Mouse (Mus musculus) E14TG2a.4 (cell line): ENCODE measurements around the gene Myo3b.

ENCODE experiments used
- H3K27me3 ChIP-seq: 2 replicates; pipeline ENCODE4 v1.6.1; 2014; ENCODE audit warnings: low read length, control low read depth; ENCODE audit not compliant: insufficient read depth
- H3K36me3 ChIP-seq: 2 replicates; pipeline ENCODE4 v1.6.1; 2014; ENCODE audit warnings: low read length, control low read depth; ENCODE audit not compliant: insufficient read depth
- H3K4me1 ChIP-seq: replicated peaks from 2 replicates; pipeline ENCODE4 v1.6.1; 2014; ENCODE audit warnings: low read depth, low read length, control low read depth
- H3K4me3 ChIP-seq: replicated peaks from 2 replicates; pipeline ENCODE4 v1.5.1; 2014; ENCODE audit warnings: mild to moderate bottlenecking, low read length
- H3K9me3 ChIP-seq: 2 replicates; pipeline ENCODE4 v1.6.1; 2014; ENCODE audit warnings: low read length, control low read depth
- CTCF ChIP-seq: conservative IDR thresholded peaks from 2 replicates; pipeline ENCODE4 v1.5.1; 2014; ENCODE audit warnings: low read length
- NANOG ChIP-seq: IDR thresholded peaks from 2 replicates; pipeline ENCODE4 v1.6.1; 2014; ENCODE audit warnings: borderline replicate concordance, low read length, mixed read lengths
- POU5F1 ChIP-seq: IDR thresholded peaks from 2 replicates; pipeline ENCODE4 v1.6.1; 2014; ENCODE audit warnings: low read length, borderline replicate concordance

Gene Myo3b

GRCm38 (mm10) chr2:70352435-70353165, 313.7 kb downstream of the Myo3b start:
- Histone ChIP-seq H3K27me3 (no peaks in the 10 kb centered on the region), H3K36me3 (no peaks in the 10 kb centered on the region; the same call in 1 of the 2 replicates), H3K9me3 (peaks cover 7% of the 10 kb centered on the region), H3K4me1 (peaks cover 12% of the 10 kb centered on the region), H3K4me3 (no peak overlapping the region)
- no peak for TF ChIP-seq CTCF
- TF ChIP-seq POU5F1 = no peak
- no peak for TF ChIP-seq NANOG

DNA sequence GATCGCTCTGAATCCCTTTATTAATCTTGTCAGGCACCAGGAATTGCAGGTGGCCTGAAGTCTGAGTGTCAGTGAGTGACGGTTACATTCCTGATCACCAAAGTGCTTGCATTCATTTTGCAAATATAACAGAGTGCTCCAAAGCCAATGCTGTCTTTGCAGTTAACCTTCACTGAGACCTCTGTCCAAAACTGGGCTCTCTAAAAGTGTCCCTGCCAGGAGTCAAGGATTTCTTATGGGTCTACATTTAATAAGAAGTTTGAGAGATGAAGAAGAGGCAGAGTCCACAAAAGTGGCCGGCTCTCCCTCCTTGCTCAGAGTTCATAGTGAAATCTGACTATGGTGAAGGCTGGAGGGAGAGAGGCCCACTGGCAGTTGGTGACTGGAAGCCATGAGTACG, 315.1 kb downstream of the Myo3b start:
- Histone ChIP-seq H3K36me3 (no peaks in the 10 kb centered on the region; the same call in 1 of the 2 replicates), H3K4me1 (peaks cover 8% of the 10 kb centered on the region), H3K9me3 (peaks cover 7% of the 10 kb centered on the region), H3K4me3 (no peak overlapping the region), H3K27me3 (no peaks in the 10 kb centered on the region)
- TF ChIP-seq POU5F1 (no peak), CTCF (no peak), NANOG (no peak)

DNA sequence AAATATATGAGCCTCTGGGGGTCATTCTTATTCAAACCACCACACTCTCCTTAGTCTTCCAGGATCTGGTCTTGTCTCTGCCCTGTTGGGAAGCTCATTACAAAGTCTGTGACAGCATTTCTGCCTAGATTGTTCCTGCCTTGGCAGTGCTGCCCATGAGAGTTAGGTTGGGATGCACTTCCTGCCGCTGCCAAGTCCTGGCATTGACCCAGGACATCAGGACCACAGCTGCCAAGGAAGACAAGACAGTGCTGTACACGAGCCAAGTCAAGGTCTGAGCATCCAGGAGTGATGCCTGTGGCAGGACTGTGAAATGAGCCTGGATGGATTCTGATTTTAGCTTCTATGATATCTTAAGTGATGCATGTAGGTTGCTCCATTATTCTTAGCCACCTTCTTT, 316.1 kb downstream of the Myo3b start:
- peaks cover 12% of the 10 kb centered on the region; the same call in 1 of the 2 replicates for H3K4me1 ChIP-seq

GRCm38 (mm10) chr2:70369421-70369820, 330.5 kb downstream of the Myo3b start:
- Histone ChIP-seq H3K9me3 (no peaks in the 10 kb centered on the region), H3K36me3 (no peaks in the 10 kb centered on the region), H3K4me1 (peaks cover 4% of the 10 kb centered on the region; the same call in 1 of the 2 replicates), H3K4me3 (no peak overlapping the region), H3K27me3 (peaks cover 19% of the 10 kb centered on the region; the same call in 1 of the 2 replicates)
- TF ChIP-seq POU5F1 (no peak), NANOG (no peak), CTCF (no peak)

More for the DNA sequence above, 316.1 kb downstream of the Myo3b start:
- Histone ChIP-seq H3K4me3 (no peak overlapping the region), H3K27me3 (no peaks in the 10 kb centered on the region), H3K36me3 (no peaks in the 10 kb centered on the region; the same call in 1 of the 2 replicates), H3K9me3 (peaks cover 7% of the 10 kb centered on the region)
- TF ChIP-seq CTCF (no peak), POU5F1 (no peak), NANOG (no peak)

DNA sequence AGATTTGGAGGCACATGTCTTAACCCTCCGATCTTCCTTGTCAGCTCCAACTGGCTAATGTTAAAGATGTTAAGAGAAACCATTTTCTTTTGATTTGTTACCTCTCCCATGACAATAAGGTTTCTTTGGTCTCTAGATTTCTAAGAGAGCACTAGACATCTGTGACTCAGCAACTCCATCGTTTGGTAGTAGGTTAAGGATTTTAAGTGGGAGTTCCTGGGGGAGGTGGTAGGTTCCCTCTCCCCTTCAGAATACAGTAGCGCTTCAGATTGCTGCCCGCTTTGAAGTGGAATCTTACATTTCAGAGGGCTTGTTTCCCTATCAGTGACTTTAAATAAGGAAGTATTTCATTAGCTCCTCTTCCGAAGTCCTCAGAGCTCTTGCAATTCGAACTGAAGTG, 340.4 kb downstream of the Myo3b start:
- H3K4me1 ChIP-seq = peaks cover 11% of the 10 kb centered on the region
- H3K4me3 ChIP-seq = no peak overlapping the region
- no peaks in the 10 kb centered on the region for H3K36me3 ChIP-seq
- TF ChIP-seq POU5F1 = no peak
- TF ChIP-seq NANOG = no peak
- TF ChIP-seq CTCF = no peak
- 0 out of 2 replicates have a peak, but pooled peaks cover 3% of the 10 kb centered on the region for H3K27me3 ChIP-seq
- no peaks in the 10 kb centered on the region for H3K9me3 ChIP-seq

- Histone ChIP-seq H3K9me3 (no peaks in the 10 kb centered on the region), H3K27me3 (0 out of 2 replicates have a peak, but pooled peaks cover 3% of the 10 kb centered on the region), H3K4me3 (no peak overlapping the region), H3K4me1 (peaks cover 11% of the 10 kb centered on the region), H3K36me3 (no peaks in the 10 kb centered on the region)
- no peak for TF ChIP-seq POU5F1
- no peak for TF ChIP-seq NANOG
- TF ChIP-seq CTCF = no peak
Measured at GRCm38 (mm10) chr2:70379939-70380338, 341.0 kb downstream of the Myo3b start.

GRCm38 (mm10) chr2:70388645-70389044, 349.7 kb downstream of the Myo3b start:
- no peaks in the 10 kb centered on the region for H3K4me1 ChIP-seq
- no peak overlapping the region for H3K4me3 ChIP-seq
- TF ChIP-seq POU5F1 (no peak), NANOG (no peak)
- H3K27me3 ChIP-seq = 0 out of 2 replicates have a peak, but pooled peaks cover 2% of the 10 kb centered on the region
- H3K9me3 ChIP-seq = no peaks in the 10 kb centered on the region
- no peaks in the 10 kb centered on the region for H3K36me3 ChIP-seq

- Histone ChIP-seq H3K9me3 (no peaks in the 10 kb centered on the region), H3K27me3 (0 out of 2 replicates have a peak, but pooled peaks cover 2% of the 10 kb centered on the region), H3K4me1 (no peaks in the 10 kb centered on the region), H3K36me3 (no peaks in the 10 kb centered on the region), H3K4me3 (no peak overlapping the region)
- TF ChIP-seq POU5F1 (no peak), CTCF (no peak), NANOG (no peak)
Measured at GRCm38 (mm10) chr2:70389162-70389561, 350.2 kb downstream of the Myo3b start.
